Comparison of ENCODE assay signal across 21 mouse cellular contexts in genomic region chr12:102700453-102700852, GRCm38 (mm10). TPM values are rescaled to one million over a fixed set of nuclear protein-coding genes. Genes with fewer than 3 reads are reported as not detected.
A peak's percentile ranks its signal among the peaks of the same experiment; 100 is the strongest.
DNase-seq lines count a peak whose midpoint lies in the region; ATAC-seq lines count a peak whose summit lies in the region.
"Had no signal": no experiment of that assay in that cellular context is flagged by ENCODE, and none has a peak within 500 bp of the region (broad histone marks: within the 10 kb centered on the region; RNA-seq: fewer than 3 reads in every experiment).

No protein-coding gene starts in this region.

- no peaks in the 10 kb centered on the region for H3K27me3 ChIP-seq in hindbrain, embryonic 15.5 days
- H3K27me3 ChIP-seq in hindbrain, embryonic 11.5 days (ENCODE audit: control insufficient read depth, insufficient read depth, low read length), result no peaks in the 10 kb centered on the region
- no peaks in the 10 kb centered on the region for H3K27me3 ChIP-seq in midbrain, embryonic 16.5 days (ENCODE audit: control insufficient read depth, insufficient read depth, low read depth, low read length)
- H3K27me3 ChIP-seq in midbrain, embryonic 15.5 days (replicated peaks), result no peaks in the 10 kb centered on the region
- H3K27me3 ChIP-seq in embryonic facial prominence, embryonic 12.5 days, result no peaks in the 10 kb centered on the region
- H3K27me3 ChIP-seq in limb, embryonic 12.5 days, result peaks cover 9% of the 10 kb centered on the region
- H3K27me3 ChIP-seq: neural tube, embryonic 12.5 days had no signal

- no peak overlapping the region for H3K9ac ChIP-seq in hindbrain, embryonic 15.5 days
- no peak overlapping the region for H3K9ac ChIP-seq in hindbrain, embryonic 11.5 days (ENCODE audit: low read depth, low read length)
- no peak overlapping the region for H3K9ac ChIP-seq in midbrain, embryonic 16.5 days (ENCODE audit: low read depth, low read length)
- no peak overlapping the region for H3K9ac ChIP-seq in midbrain, embryonic 15.5 days
- no peak overlapping the region for H3K9ac ChIP-seq in embryonic facial prominence, embryonic 12.5 days
- no peak overlapping the region for H3K9ac ChIP-seq in limb, embryonic 12.5 days (replicated peaks)
- H3K9ac ChIP-seq: liver, embryonic 15.5 days; neural tube, embryonic 12.5 days had no signal

- no peak for ATAC-seq in hindbrain, embryonic 15.5 days (ENCODE audit: low FRiP score, low read depth)
- no peak for ATAC-seq in hindbrain, embryonic 11.5 days (ENCODE audit: low FRiP score)
- ATAC-seq in midbrain, embryonic 16.5 days, result no peak
- no peak for ATAC-seq in midbrain, embryonic 15.5 days (replicated peaks)
- ATAC-seq in embryonic facial prominence, embryonic 12.5 days (ENCODE audit: insufficient number of reproducible peaks, insufficient read depth, low FRiP score, low TSS enrichment), result no peak
- ATAC-seq in limb, embryonic 12.5 days (ENCODE audit: insufficient number of reproducible peaks, insufficient read depth, low FRiP score, low TSS enrichment, low read depth), result no peak

- DNase-seq in hindbrain, embryonic 11.5 days (ENCODE audit: low spot score), result no peak
- no peak for DNase-seq in urinary bladder, adult 2 months (ENCODE audit: low spot score)
- DNase-seq in layer of hippocampus, adult 8-10 months (ENCODE audit: low spot score in 2 of 2), result no peak
- DNase-seq: cerebellum, adult 2 months; gastrocnemius, postnatal 25 days; midbrain, embryonic 14.5 days; spleen, adult 18-20 months had no signal

- H3K4me3 ChIP-seq in hindbrain, embryonic 15.5 days, result no peak overlapping the region
- no peak overlapping the region for H3K4me3 ChIP-seq in hindbrain, embryonic 11.5 days (ENCODE audit: low read depth, low read length)
- H3K4me3 ChIP-seq in midbrain, embryonic 16.5 days (ENCODE audit: low read depth, low read length), result no peak overlapping the region
- no peak overlapping the region for H3K4me3 ChIP-seq in midbrain, embryonic 15.5 days
- no peak overlapping the region for H3K4me3 ChIP-seq in embryonic facial prominence, embryonic 12.5 days
- H3K4me3 ChIP-seq in limb, embryonic 12.5 days (replicated peaks), result no peak overlapping the region
- H3K4me3 ChIP-seq: liver, embryonic 15.5 days; neural tube, embryonic 12.5 days had no signal

- no peaks in the 10 kb centered on the region for H3K36me3 ChIP-seq in hindbrain, embryonic 15.5 days
- H3K36me3 ChIP-seq in hindbrain, embryonic 11.5 days (ENCODE audit: control insufficient read depth, insufficient read depth, low read length), result no peaks in the 10 kb centered on the region
- no peaks in the 10 kb centered on the region for H3K36me3 ChIP-seq in midbrain, embryonic 16.5 days (ENCODE audit: control insufficient read depth, insufficient read depth, low read length)
- no peaks in the 10 kb centered on the region for H3K36me3 ChIP-seq in midbrain, embryonic 15.5 days (replicated peaks)
- no peaks in the 10 kb centered on the region for H3K36me3 ChIP-seq in embryonic facial prominence, embryonic 12.5 days
- H3K36me3 ChIP-seq in limb, embryonic 12.5 days, result no peaks in the 10 kb centered on the region
- H3K36me3 ChIP-seq: liver, embryonic 15.5 days; neural tube, embryonic 12.5 days had no signal

- 61% methylated on average over 12 of the region's 12 CpGs for WGBS in hindbrain, embryonic 15.5 days
- 79% methylated on average over 12 of the region's 12 CpGs for WGBS in hindbrain, embryonic 11.5 days
- WGBS in midbrain, embryonic 16.5 days, result 68% methylated on average over 12 of the region's 12 CpGs
- 66% methylated on average over 12 of the region's 12 CpGs for whole genome bisulfite sequencing in midbrain, embryonic 15.5 days
- 54% methylated on average over 12 of the region's 12 CpGs for WGBS in embryonic facial prominence, embryonic 12.5 days
- 47% methylated on average over 12 of the region's 12 CpGs for WGBS in limb, embryonic 12.5 days

- peaks cover 84% of the 10 kb centered on the region for H3K4me1 ChIP-seq in hindbrain, embryonic 15.5 days (replicated peaks)
- peaks cover 24% of the 10 kb centered on the region for H3K4me1 ChIP-seq in hindbrain, embryonic 11.5 days (replicated peaks; ENCODE audit: control insufficient read depth, insufficient read depth, low read length)
- peaks cover 39% of the 10 kb centered on the region for H3K4me1 ChIP-seq in midbrain, embryonic 16.5 days (ENCODE audit: control insufficient read depth, insufficient read depth, low read length)
- H3K4me1 ChIP-seq in midbrain, embryonic 15.5 days, result peaks cover 50% of the 10 kb centered on the region
- peaks cover 59% of the 10 kb centered on the region for H3K4me1 ChIP-seq in embryonic facial prominence, embryonic 12.5 days
- peaks cover 68% of the 10 kb centered on the region for H3K4me1 ChIP-seq in limb, embryonic 12.5 days (replicated peaks)

- no peaks in the 10 kb centered on the region for H3K9me3 ChIP-seq in hindbrain, embryonic 15.5 days
- H3K9me3 ChIP-seq in hindbrain, embryonic 11.5 days (ENCODE audit: control insufficient read depth, low read length), result no peaks in the 10 kb centered on the region
- no peaks in the 10 kb centered on the region for H3K9me3 ChIP-seq in midbrain, embryonic 16.5 days (replicated peaks; ENCODE audit: control insufficient read depth, low read length, poor library complexity, severe bottlenecking)
- H3K9me3 ChIP-seq in midbrain, embryonic 15.5 days, result no peaks in the 10 kb centered on the region
- no peaks in the 10 kb centered on the region for H3K9me3 ChIP-seq in embryonic facial prominence, embryonic 12.5 days
- H3K9me3 ChIP-seq in limb, embryonic 12.5 days, result no peaks in the 10 kb centered on the region
- H3K9me3 ChIP-seq: G1E; liver, embryonic 15.5 days; neural tube, embryonic 12.5 days had no signal

- H3K4me2 ChIP-seq in hindbrain, embryonic 15.5 days, result no peak overlapping the region
- no peak overlapping the region for H3K4me2 ChIP-seq in hindbrain, embryonic 11.5 days (replicated peaks; ENCODE audit: low read depth, low read length)
- no peak overlapping the region for H3K4me2 ChIP-seq in midbrain, embryonic 16.5 days (ENCODE audit: low read length)
- H3K4me2 ChIP-seq in midbrain, embryonic 15.5 days, result no peak overlapping the region
- no peak overlapping the region for H3K4me2 ChIP-seq in embryonic facial prominence, embryonic 12.5 days (replicated peaks)
- no peak overlapping the region for H3K4me2 ChIP-seq in limb, embryonic 12.5 days
- H3K4me2 ChIP-seq: heart, embryonic 11.5 days; liver, embryonic 15.5 days; neural tube, embryonic 12.5 days had no signal

- peak overlapping the region; percentile 7; the same call in 1 of the 2 replicates for H3K27ac ChIP-seq in hindbrain, embryonic 15.5 days (replicated peaks)
- no peak overlapping the region for H3K27ac ChIP-seq in hindbrain, embryonic 11.5 days (ENCODE audit: low read depth, low read length)
- H3K27ac ChIP-seq in midbrain, embryonic 16.5 days (ENCODE audit: low read length), result 0 out of 2 replicates have a peak overlapping the region, but pooled peaks have one; percentile 2
- H3K27ac ChIP-seq in midbrain, embryonic 15.5 days, result no peak overlapping the region
- peak overlapping the region; percentile 12; the same call in 1 of the 2 replicates for H3K27ac ChIP-seq in embryonic facial prominence, embryonic 12.5 days
- H3K27ac ChIP-seq in limb, embryonic 12.5 days, result peak overlapping the region; percentile 37; the same call in 1 of the 2 replicates
- H3K27ac ChIP-seq: liver, embryonic 15.5 days; neural tube, embryonic 12.5 days had no signal

RNA-seq across cellular contexts. Expression of gene Itpk1, which starts 4.3 kb away (rescaled TPM):
- 35.1 and 38.7 TPM in 2 replicates for polyA plus RNA-seq in hindbrain, embryonic 15.5 days (2015; fragmentation: Nextera tagmentation; extraction: Ambion mirVana)
- 14.1 and 16.8 TPM in 2 replicates for polyA plus RNA-seq in hindbrain, embryonic 11.5 days (2014; fragmentation: Nextera tagmentation; extraction: Ambion mirVana)
- 35.8 and 39.3 TPM in 2 replicates for polyA plus RNA-seq in midbrain, embryonic 16.5 days (2015; fragmentation: Nextera tagmentation; extraction: Ambion mirVana)
- polyA plus RNA-seq in midbrain, embryonic 15.5 days (2015; fragmentation: Nextera tagmentation; extraction: Ambion mirVana), result 34.1 and 34.6 TPM in 2 replicates
- 12.0 and 15.0 TPM in 2 replicates for polyA plus RNA-seq in embryonic facial prominence, embryonic 12.5 days (2016; fragmentation: Nextera tagmentation; extraction: Ambion mirVana)
- polyA plus RNA-seq in limb, embryonic 12.5 days (2016; fragmentation: Nextera tagmentation; extraction: Ambion mirVana), result 8.9 and 9.8 TPM in 2 replicates
- 43.6 and 57.6 TPM in 2 replicates for polyA plus RNA-seq in urinary bladder, adult 2 months (2012; rRNA removed)
- total RNA-seq in layer of hippocampus, adult 8-10 months (2022), result 10 to 100 TPM; 57.5 to 71.0 (median 61.8) TPM

RNA-seq across cellular contexts. Expression of gene Moap1, which starts 43.0 kb away (rescaled TPM):
- 63.3 and 68.4 TPM in 2 replicates for polyA plus RNA-seq in hindbrain, embryonic 15.5 days (2015; fragmentation: Nextera tagmentation; extraction: Ambion mirVana)
- polyA plus RNA-seq in hindbrain, embryonic 11.5 days (2014; fragmentation: Nextera tagmentation; extraction: Ambion mirVana), result 35.7 and 42.9 TPM in 2 replicates
- polyA plus RNA-seq in midbrain, embryonic 16.5 days (2015; fragmentation: Nextera tagmentation; extraction: Ambion mirVana), result 76.2 and 78.4 TPM in 2 replicates
- 73.2 and 73.3 TPM in 2 replicates for polyA plus RNA-seq in midbrain, embryonic 15.5 days (2015; fragmentation: Nextera tagmentation; extraction: Ambion mirVana)
- 30.4 and 32.6 TPM in 2 replicates for polyA plus RNA-seq in embryonic facial prominence, embryonic 12.5 days (2016; fragmentation: Nextera tagmentation; extraction: Ambion mirVana)
- 26.0 and 34.1 TPM in 2 replicates for polyA plus RNA-seq in limb, embryonic 12.5 days (2016; fragmentation: Nextera tagmentation; extraction: Ambion mirVana)
- polyA plus RNA-seq in urinary bladder, adult 2 months (2012; rRNA removed), result 4.2 and 4.6 TPM in 2 replicates
- total RNA-seq in layer of hippocampus, adult 8-10 months (2022), result 10 to 100 TPM; 25.7 to 29.4 (median 26.8) TPM

RNA-seq across cellular contexts. Expression of gene Tmem251, which starts 43.1 kb away (rescaled TPM):
- 10.4 and 11.3 TPM in 2 replicates for polyA plus RNA-seq in hindbrain, embryonic 15.5 days (2015; fragmentation: Nextera tagmentation; extraction: Ambion mirVana)
- 10.8 and 11.3 TPM in 2 replicates for polyA plus RNA-seq in hindbrain, embryonic 11.5 days (2014; fragmentation: Nextera tagmentation; extraction: Ambion mirVana)
- 10.8 and 11.3 TPM in 2 replicates for polyA plus RNA-seq in midbrain, embryonic 16.5 days (2015; fragmentation: Nextera tagmentation; extraction: Ambion mirVana)
- polyA plus RNA-seq in midbrain, embryonic 15.5 days (2015; fragmentation: Nextera tagmentation; extraction: Ambion mirVana), result 11.9 and 13.2 TPM in 2 replicates
- polyA plus RNA-seq in embryonic facial prominence, embryonic 12.5 days (2016; fragmentation: Nextera tagmentation; extraction: Ambion mirVana), result 10.4 and 11.0 TPM in 2 replicates
- polyA plus RNA-seq in limb, embryonic 12.5 days (2016; fragmentation: Nextera tagmentation; extraction: Ambion mirVana), result 11.1 and 11.5 TPM in 2 replicates
- polyA plus RNA-seq in urinary bladder, adult 2 months (2012; rRNA removed), result 3.2 and 4.0 TPM in 2 replicates
- total RNA-seq in layer of hippocampus, adult 8-10 months (2022), result 1 to 10 TPM; 4.9 to 6.4 (median 5.6) TPM

RNA-seq across cellular contexts. Expression of gene Gm28051, which starts 57.1 kb away (rescaled TPM):
- polyA plus RNA-seq in hindbrain, embryonic 15.5 days (2015; fragmentation: Nextera tagmentation; extraction: Ambion mirVana), result not detected in 2 replicates
- polyA plus RNA-seq in hindbrain, embryonic 11.5 days (2014; fragmentation: Nextera tagmentation; extraction: Ambion mirVana), result not detected in 2 replicates
- polyA plus RNA-seq in midbrain, embryonic 16.5 days (2015; fragmentation: Nextera tagmentation; extraction: Ambion mirVana), result not detected in 2 replicates
- not detected in 2 replicates for polyA plus RNA-seq in midbrain, embryonic 15.5 days (2015; fragmentation: Nextera tagmentation; extraction: Ambion mirVana)
- not detected in 2 replicates for polyA plus RNA-seq in embryonic facial prominence, embryonic 12.5 days (2016; fragmentation: Nextera tagmentation; extraction: Ambion mirVana)
- polyA plus RNA-seq in limb, embryonic 12.5 days (2016; fragmentation: Nextera tagmentation; extraction: Ambion mirVana), result not detected in 2 replicates
- not detected in 2 replicates for polyA plus RNA-seq in urinary bladder, adult 2 months (2012; rRNA removed)
- not detected for total RNA-seq in layer of hippocampus, adult 8-10 months (2022)
- total RNA-seq: adrenal gland, adult 18-20 months; G1E; gastrocnemius, postnatal 25 days; hematopoietic stem cell, adult 5-6 weeks; layer of hippocampus, postnatal 10 days had no signal
- polyA plus RNA-seq: cerebellum, adult 2 months; heart, embryonic 11.5 days; kidney, embryonic 16.5 days; liver, embryonic 15.5 days; midbrain, embryonic 14.5 days; neural tube, embryonic 12.5 days; stomach, embryonic 16.5 days had no signal

RNA-seq across cellular contexts. Expression of gene Gon7, which starts 57.1 kb away (rescaled TPM):
- polyA plus RNA-seq in hindbrain, embryonic 15.5 days (2015; fragmentation: Nextera tagmentation; extraction: Ambion mirVana), result 42.8 and 45.0 TPM in 2 replicates
- 47.2 and 56.2 TPM in 2 replicates for polyA plus RNA-seq in hindbrain, embryonic 11.5 days (2014; fragmentation: Nextera tagmentation; extraction: Ambion mirVana)
- 48.6 and 53.2 TPM in 2 replicates for polyA plus RNA-seq in midbrain, embryonic 16.5 days (2015; fragmentation: Nextera tagmentation; extraction: Ambion mirVana)
- 46.7 and 51.0 TPM in 2 replicates for polyA plus RNA-seq in midbrain, embryonic 15.5 days (2015; fragmentation: Nextera tagmentation; extraction: Ambion mirVana)
- 35.3 and 42.2 TPM in 2 replicates for polyA plus RNA-seq in embryonic facial prominence, embryonic 12.5 days (2016; fragmentation: Nextera tagmentation; extraction: Ambion mirVana)
- 39.9 and 46.3 TPM in 2 replicates for polyA plus RNA-seq in limb, embryonic 12.5 days (2016; fragmentation: Nextera tagmentation; extraction: Ambion mirVana)
- 10.4 and 11.8 TPM in 2 replicates for polyA plus RNA-seq in urinary bladder, adult 2 months (2012; rRNA removed)
- 10 to 100 TPM; 10.9 to 13.3 (median 12.1) TPM for total RNA-seq in layer of hippocampus, adult 8-10 months (2022)

Comparison
In these comparisons a context has a peak if more than half of its experiments do, and no peak if none do; other contexts are left out.
1. H3K27ac ChIP-seq: peak in hindbrain, embryonic 15.5 days (single experiment), midbrain, embryonic 16.5 days (single experiment), embryonic facial prominence, embryonic 12.5 days (single experiment) and limb, embryonic 12.5 days (single experiment); none in hindbrain, embryonic 11.5 days (single experiment) and midbrain, embryonic 15.5 days (single experiment).